Mouse (Mus musculus): Measurements from ENCODE around the gene Pabpc4. TPM values are rescaled to one million over a fixed set of nuclear protein-coding genes. Genes with fewer than 3 reads are reported as not detected.
A peak's percentile ranks its signal among the peaks of the same experiment; 100 is the strongest.
"Not testable (repeated sequence)": the region's sequence is repeated elsewhere in the genome, so short reads cannot be mapped to it uniquely, and the experiment has no call there.

Pabpc4 gene
- polyA plus RNA-seq, 1 experiment from 2014 or later: 40.4 TPM

DNA sequence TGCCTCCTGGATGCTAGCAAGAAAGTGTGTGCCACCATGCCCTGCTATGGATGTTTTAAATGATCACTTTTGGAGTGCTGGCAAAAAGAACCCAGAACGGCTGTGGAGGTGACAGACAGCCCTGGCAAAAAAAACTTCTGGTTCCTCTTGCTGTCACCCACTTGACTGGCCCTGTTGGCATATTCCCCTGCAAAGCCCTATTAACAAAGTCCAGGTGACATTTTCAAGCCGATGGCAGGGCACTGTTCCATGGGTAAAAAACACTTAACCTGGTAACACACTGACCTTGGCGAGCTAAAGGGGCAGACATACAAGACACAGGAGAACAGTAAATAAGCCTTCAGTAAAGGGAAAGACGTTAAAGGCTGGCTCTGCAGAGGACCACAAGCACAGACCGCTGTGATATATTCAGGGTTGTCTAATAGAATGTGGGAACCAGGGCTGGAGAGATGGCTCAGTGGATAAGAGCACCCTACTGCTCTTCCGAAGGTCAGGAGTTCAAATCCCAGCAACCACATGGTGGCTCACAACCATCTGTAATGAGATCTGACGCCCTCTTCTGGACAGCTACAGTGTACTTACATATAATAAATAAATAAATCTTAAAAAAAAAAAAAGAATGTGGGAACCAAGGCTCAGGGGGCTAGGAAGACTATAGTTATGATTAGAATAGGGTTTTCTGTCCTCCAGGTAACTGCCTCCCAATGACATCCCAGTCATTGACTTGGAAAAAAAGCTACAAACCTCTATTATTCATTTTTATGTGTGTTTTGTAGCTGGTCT is 31.7 kb downstream of the Pabpc4 start:
- no peak for DNase-seq (ENCODE audit: low spot score, missing footprints)
- no peak for ATAC-seq (ENCODE audit: low FRiP score)
- no peaks in the 10 kb centered on the region for H3K4me1 ChIP-seq (ENCODE audit: control insufficient read depth, insufficient read depth, low read length)
- H3K4me2 ChIP-seq: no peak overlapping the region
- peaks cover 58% of the 10 kb centered on the region for H3K36me3 ChIP-seq (ENCODE audit: control insufficient read depth, insufficient read depth, low read length)
- 85% methylated on average over 7 of the region's 7 CpGs for WGBS
- no peaks in the 10 kb centered on the region for H3K9me3 ChIP-seq (ENCODE audit: control insufficient read depth, low read length)
- H3K27me3 ChIP-seq (ENCODE audit: control insufficient read depth, insufficient read depth, low read length): no peaks in the 10 kb centered on the region
- H3K4me3 ChIP-seq (ENCODE audit: low read depth, low read length): no peak overlapping the region
- no peak overlapping the region for H3K9ac ChIP-seq (ENCODE audit: low read length)
- H3K27ac ChIP-seq (ENCODE audit: low read depth, low read length): no peak overlapping the region

GRCm38 (mm10) chr4:123295026-123295425 is 32.9 kb downstream of the Pabpc4 start:
- H3K4me2 ChIP-seq; H3K4me3 ChIP-seq (ENCODE audit: low read depth, low read length); H3K4me1 ChIP-seq (ENCODE audit: control insufficient read depth, insufficient read depth, low read length); H3K27me3 ChIP-seq (ENCODE audit: control insufficient read depth, insufficient read depth, low read length); ATAC-seq (ENCODE audit: low FRiP score); H3K9me3 ChIP-seq (ENCODE audit: control insufficient read depth, low read length); H3K9ac ChIP-seq (ENCODE audit: low read length); DNase-seq (ENCODE audit: low spot score, missing footprints); H3K27ac ChIP-seq (ENCODE audit: low read depth, low read length): not testable (repeated sequence)
- peaks cover 57% of the 10 kb centered on the region for H3K36me3 ChIP-seq (ENCODE audit: control insufficient read depth, insufficient read depth, low read length)
- WGBS: 93% methylated on average over 15 of the region's 15 CpGs

- no peak for ATAC-seq (ENCODE audit: low FRiP score)
- H3K4me3 ChIP-seq (ENCODE audit: low read depth, low read length): no peak overlapping the region
- peaks cover 56% of the 10 kb centered on the region for H3K36me3 ChIP-seq (ENCODE audit: control insufficient read depth, insufficient read depth, low read length)
- no peak for DNase-seq (ENCODE audit: low spot score, missing footprints)
- WGBS: 92% methylated on average over 20 of the region's 21 CpGs
- no peak overlapping the region for H3K9ac ChIP-seq (ENCODE audit: low read length)
- H3K27ac ChIP-seq (ENCODE audit: low read depth, low read length): no peak overlapping the region
- H3K9me3 ChIP-seq (ENCODE audit: control insufficient read depth, low read length): no peaks in the 10 kb centered on the region
- no peaks in the 10 kb centered on the region for H3K4me1 ChIP-seq (ENCODE audit: control insufficient read depth, insufficient read depth, low read length)
- H3K4me2 ChIP-seq: no peak overlapping the region
- H3K27me3 ChIP-seq (ENCODE audit: control insufficient read depth, insufficient read depth, low read length): no peaks in the 10 kb centered on the region
These were observed 33.5 kb downstream of the Pabpc4 start for GRCm38 (mm10) chr4:123295516-123296147.

DNA sequence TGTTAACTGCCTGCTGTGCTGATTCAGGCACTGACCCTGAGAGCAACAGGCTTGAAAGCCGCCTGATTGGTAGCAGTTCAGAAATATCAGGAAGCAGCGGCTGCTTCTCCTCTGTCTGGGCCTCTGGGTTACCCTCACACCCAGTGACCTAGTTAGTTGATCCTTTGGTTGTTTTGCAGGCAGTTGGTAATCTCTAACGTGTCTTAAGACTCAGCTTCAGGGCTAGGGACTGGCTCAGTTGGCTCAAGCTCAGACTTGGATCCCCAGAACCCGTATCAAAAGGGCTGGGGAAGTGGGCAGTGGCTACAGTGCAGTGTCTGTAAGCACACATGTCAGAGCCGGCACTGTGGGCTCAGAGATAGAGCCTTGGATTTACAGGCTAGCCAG is 34.0 kb downstream of the Pabpc4 start:
- no peak overlapping the region for H3K9ac ChIP-seq (ENCODE audit: low read length)
- no peaks in the 10 kb centered on the region for H3K27me3 ChIP-seq (ENCODE audit: control insufficient read depth, insufficient read depth, low read length)
- no peaks in the 10 kb centered on the region for H3K4me1 ChIP-seq (ENCODE audit: control insufficient read depth, insufficient read depth, low read length)
- DNase-seq (ENCODE audit: low spot score, missing footprints) (no peak), ATAC-seq (ENCODE audit: low FRiP score) (no peak)
- WGBS: 88% methylated on average over 5 of the region's 5 CpGs
- H3K4me3 ChIP-seq (ENCODE audit: low read depth, low read length): no peak overlapping the region
- H3K4me2 ChIP-seq: no peak overlapping the region
- no peaks in the 10 kb centered on the region for H3K9me3 ChIP-seq (ENCODE audit: control insufficient read depth, low read length)
- peaks cover 51% of the 10 kb centered on the region for H3K36me3 ChIP-seq (ENCODE audit: control insufficient read depth, insufficient read depth, low read length)
- H3K27ac ChIP-seq (ENCODE audit: low read depth, low read length): no peak overlapping the region

GRCm38 (mm10) chr4:123297195-123297960 is 35.2 kb downstream of the Pabpc4 start:
- H3K4me2 ChIP-seq: no peak overlapping the region
- no peak overlapping the region for H3K27ac ChIP-seq (ENCODE audit: low read depth, low read length)
- H3K4me1 ChIP-seq (ENCODE audit: control insufficient read depth, insufficient read depth, low read length): no peaks in the 10 kb centered on the region
- no peak overlapping the region for H3K4me3 ChIP-seq (ENCODE audit: low read depth, low read length)
- no peaks in the 10 kb centered on the region for H3K27me3 ChIP-seq (ENCODE audit: control insufficient read depth, insufficient read depth, low read length)
- ATAC-seq (ENCODE audit: low FRiP score) (no peak), DNase-seq (ENCODE audit: low spot score, missing footprints) (no peak)
- no peak overlapping the region for H3K9ac ChIP-seq (ENCODE audit: low read length)
- H3K36me3 ChIP-seq (ENCODE audit: control insufficient read depth, insufficient read depth, low read length): peaks cover 46% of the 10 kb centered on the region
- H3K9me3 ChIP-seq (ENCODE audit: control insufficient read depth, low read length): no peaks in the 10 kb centered on the region
- WGBS: 92% methylated on average over 22 of the region's 22 CpGs

DNA sequence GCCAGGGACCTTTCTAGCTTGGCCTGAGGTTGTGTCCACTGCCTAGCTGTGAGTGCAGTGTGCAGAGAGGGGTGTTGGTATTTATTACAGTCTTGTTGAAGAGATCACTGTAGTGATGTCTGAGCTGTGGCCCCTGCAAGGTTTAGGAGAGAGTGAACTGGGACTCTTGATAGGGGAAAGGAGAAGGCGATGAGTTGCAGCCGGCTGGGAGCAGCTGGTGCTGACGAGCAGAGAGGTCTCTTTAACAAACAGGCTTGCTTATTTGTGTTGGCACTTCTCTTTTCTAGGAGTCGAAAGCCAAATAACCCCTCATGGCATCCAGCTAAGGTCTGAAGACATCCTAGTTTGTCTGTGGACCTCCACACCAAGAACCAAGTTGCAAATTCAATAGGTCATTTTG is 36.1 kb downstream of the Pabpc4 start:
- Histone ChIP-seq H3K27me3 (ENCODE audit: control insufficient read depth, insufficient read depth, low read length) (no peaks in the 10 kb centered on the region), H3K4me3 (ENCODE audit: low read depth, low read length) (no peak overlapping the region), H3K4me1 (ENCODE audit: control insufficient read depth, insufficient read depth, low read length) (no peaks in the 10 kb centered on the region), H3K9ac (ENCODE audit: low read length) (no peak overlapping the region), H3K36me3 (ENCODE audit: control insufficient read depth, insufficient read depth, low read length) (peaks cover 45% of the 10 kb centered on the region), H3K27ac (ENCODE audit: low read depth, low read length) (no peak overlapping the region), H3K4me2 (no peak overlapping the region), H3K9me3 (ENCODE audit: control insufficient read depth, low read length) (no peaks in the 10 kb centered on the region)
- WGBS: 92% methylated on average over 4 of the region's 4 CpGs
- ATAC-seq (ENCODE audit: low FRiP score) (no peak), DNase-seq (ENCODE audit: low spot score, missing footprints) (no peak)

GRCm38 (mm10) chr4:123298980-123299670 is 37.0 kb downstream of the Pabpc4 start:
- no peak overlapping the region for H3K4me3 ChIP-seq (ENCODE audit: low read depth, low read length)
- no peak for ATAC-seq (ENCODE audit: low FRiP score)
- 95% methylated on average over 11 of the region's 11 CpGs for WGBS
- H3K27ac ChIP-seq (ENCODE audit: low read depth, low read length): no peak overlapping the region
- H3K36me3 ChIP-seq (ENCODE audit: control insufficient read depth, insufficient read depth, low read length): peaks cover 40% of the 10 kb centered on the region
- H3K9ac ChIP-seq (ENCODE audit: low read length): no peak overlapping the region
- no peak for DNase-seq (ENCODE audit: low spot score, missing footprints)
- H3K27me3 ChIP-seq (ENCODE audit: control insufficient read depth, insufficient read depth, low read length): no peaks in the 10 kb centered on the region
- H3K4me2 ChIP-seq: no peak overlapping the region
- H3K9me3 ChIP-seq (ENCODE audit: control insufficient read depth, low read length): no peaks in the 10 kb centered on the region
- no peaks in the 10 kb centered on the region for H3K4me1 ChIP-seq (ENCODE audit: control insufficient read depth, insufficient read depth, low read length)

DNA sequence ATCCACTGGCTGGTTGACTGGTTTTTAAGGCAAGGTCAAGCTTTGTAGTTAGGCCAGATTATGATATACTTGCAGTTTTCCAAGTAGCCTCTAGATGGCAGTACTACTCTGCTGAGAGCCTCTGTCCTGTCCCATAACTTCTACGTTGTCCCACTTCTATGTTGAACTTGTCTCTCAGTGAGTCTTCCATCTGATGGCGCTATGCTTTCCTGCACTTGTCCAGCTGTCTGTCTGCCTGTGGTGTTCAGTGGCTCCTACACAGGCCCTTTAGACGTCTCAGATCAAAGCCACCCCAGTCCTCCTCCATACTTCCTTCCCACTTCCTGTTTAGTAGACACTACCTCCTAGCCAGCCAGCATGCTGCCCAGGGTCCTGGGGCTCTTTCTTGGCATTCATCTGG is 43.6 kb downstream of the Pabpc4 start:
- H3K27ac ChIP-seq (ENCODE audit: low read depth, low read length): no peak overlapping the region
- no peak overlapping the region for H3K4me3 ChIP-seq (ENCODE audit: low read depth, low read length)
- 42% methylated on average over 3 of the region's 3 CpGs for WGBS
- H3K27me3 ChIP-seq (ENCODE audit: control insufficient read depth, insufficient read depth, low read length): no peaks in the 10 kb centered on the region
- H3K36me3 ChIP-seq (ENCODE audit: control insufficient read depth, insufficient read depth, low read length): peaks cover 5% of the 10 kb centered on the region
- H3K9ac ChIP-seq (ENCODE audit: low read length): no peak overlapping the region
- H3K9me3 ChIP-seq (ENCODE audit: control insufficient read depth, low read length): no peaks in the 10 kb centered on the region
- ATAC-seq (ENCODE audit: low FRiP score): peak; percentile 38; the same call in 1 of the 2 replicates
- no peak overlapping the region for H3K4me2 ChIP-seq
- DNase-seq (ENCODE audit: low spot score, missing footprints): peak; percentile 92
- H3K4me1 ChIP-seq (ENCODE audit: control insufficient read depth, insufficient read depth, low read length): no peaks in the 10 kb centered on the region

All from midbrain, embryonic 11.5 days (tissue).